Mouse (Mus musculus) ES-E14 (cell line): ENCODE results near the gene Zzef1. TPM values are rescaled to one million over a fixed set of nuclear protein-coding genes. Genes with fewer than 3 reads are reported as not detected.

Experiments
- DNase-seq: peaks from one replicate; pipeline ENCODE4 v3.0.0-alpha.2; 2013; ENCODE audit warnings: low read depth, low spot score
- H3K27ac ChIP-seq: 2 replicates; pipeline ENCODE4 v1.5.1; 2012; ENCODE audit warnings: low read depth, mild to moderate bottlenecking, low read length, moderate library complexity, mixed read lengths; ENCODE audit not compliant: poor library complexity, insufficient read depth, severe bottlenecking
- H3K36me3 ChIP-seq: 2 replicates; pipeline ENCODE4 v1.6.1; 2012; ENCODE audit warnings: mild to moderate bottlenecking, low read length, moderate library complexity, mixed read lengths; ENCODE audit not compliant: control insufficient read depth, poor library complexity, insufficient read depth, severe bottlenecking
- H3K4me1 ChIP-seq, 2 experiments: fragments of 150-350 bp in 1 of 2; sonication (generic) in 1 of 2; 2 replicates each; pipeline ENCODE4 v1.6.1; 2012; ENCODE audit warnings: low read length in 2 of 2, mild to moderate bottlenecking in 1 of 2, mixed read lengths in 1 of 2; ENCODE audit not compliant: control insufficient read depth in 2 of 2, insufficient read depth in 2 of 2, poor library complexity in 1 of 2
- H3K4me3 ChIP-seq, 2 experiments: fragments of 150-350 bp in 1 of 2; sonication (generic) in 1 of 2; 2 replicates each; pipeline ENCODE4 v1.5.1; 2012; ENCODE audit warnings: low read length in 2 of 2, low read depth in 1 of 2, mild to moderate bottlenecking in 1 of 2, mixed read lengths in 1 of 2; ENCODE audit not compliant: insufficient read depth in 1 of 2, poor library complexity in 1 of 2, severe bottlenecking in 1 of 2
- H3K9ac ChIP-seq: 2 replicates; pipeline ENCODE4 v1.6.1; 2012; ENCODE audit warnings: low read depth, mild to moderate bottlenecking, low read length, mixed read lengths; ENCODE audit not compliant: poor library complexity, insufficient read depth, severe bottlenecking
- H3K9me3 ChIP-seq: fragments of 150-350 bp; sonication (generic); 2 replicates; pipeline ENCODE4 v1.6.1; 2012; ENCODE audit warnings: low read depth, mild to moderate bottlenecking, low read length; ENCODE audit not compliant: control insufficient read depth, insufficient read depth
- CHD2 ChIP-seq: IDR thresholded peaks from 2 replicates; pipeline ENCODE4 v1.6.1; 2014; ENCODE audit warnings: mild to moderate bottlenecking, low read depth, low read length, inconsistent platforms
- HCFC1 ChIP-seq: IDR thresholded peaks from 2 replicates; pipeline ENCODE4 v1.6.1; 2012; ENCODE audit warnings: low read length, inconsistent platforms, borderline replicate concordance; ENCODE audit not compliant: insufficient read depth
- MAFK ChIP-seq: IDR thresholded peaks from 2 replicates; pipeline ENCODE4 v1.6.1; 2014; ENCODE audit warnings: mild to moderate bottlenecking, low read depth, low read length, inconsistent platforms; ENCODE audit not compliant: insufficient read depth
- ZC3H11A ChIP-seq: IDR thresholded peaks from 2 replicates; pipeline ENCODE4 v1.6.1; 2012; ENCODE audit warnings: low read depth, mild to moderate bottlenecking, inconsistent platforms, low read length, borderline replicate concordance
- ZNF384 ChIP-seq: IDR thresholded peaks from 2 replicates; pipeline ENCODE4 v1.6.1; 2012; ENCODE audit warnings: low read depth, low read length, inconsistent platforms
- in situ Hi-C, 2 experiments: fragments of 600-800 bp; cut with MboI; formaldehyde crosslinking; loops; one replicate each; pipeline ENCODE4 v1.15.1; 2025; ENCODE audit warnings: low sequenced_read_pairs in 2 of 2, inconsistent platforms in 1 of 2; ENCODE audit not compliant: unreplicated experiment in 2 of 2
- total RNA-seq: library from RNA; depleted of rRNA; stranded (reverse); fragments of 300-350 nt; gene quantifications from 2 replicates; pipeline ENCODE4 v1.2.3, GENCODE M21; 2012

Zzef1 gene
- total RNA-seq, 1 experiment = 22.3 TPM

DNA sequence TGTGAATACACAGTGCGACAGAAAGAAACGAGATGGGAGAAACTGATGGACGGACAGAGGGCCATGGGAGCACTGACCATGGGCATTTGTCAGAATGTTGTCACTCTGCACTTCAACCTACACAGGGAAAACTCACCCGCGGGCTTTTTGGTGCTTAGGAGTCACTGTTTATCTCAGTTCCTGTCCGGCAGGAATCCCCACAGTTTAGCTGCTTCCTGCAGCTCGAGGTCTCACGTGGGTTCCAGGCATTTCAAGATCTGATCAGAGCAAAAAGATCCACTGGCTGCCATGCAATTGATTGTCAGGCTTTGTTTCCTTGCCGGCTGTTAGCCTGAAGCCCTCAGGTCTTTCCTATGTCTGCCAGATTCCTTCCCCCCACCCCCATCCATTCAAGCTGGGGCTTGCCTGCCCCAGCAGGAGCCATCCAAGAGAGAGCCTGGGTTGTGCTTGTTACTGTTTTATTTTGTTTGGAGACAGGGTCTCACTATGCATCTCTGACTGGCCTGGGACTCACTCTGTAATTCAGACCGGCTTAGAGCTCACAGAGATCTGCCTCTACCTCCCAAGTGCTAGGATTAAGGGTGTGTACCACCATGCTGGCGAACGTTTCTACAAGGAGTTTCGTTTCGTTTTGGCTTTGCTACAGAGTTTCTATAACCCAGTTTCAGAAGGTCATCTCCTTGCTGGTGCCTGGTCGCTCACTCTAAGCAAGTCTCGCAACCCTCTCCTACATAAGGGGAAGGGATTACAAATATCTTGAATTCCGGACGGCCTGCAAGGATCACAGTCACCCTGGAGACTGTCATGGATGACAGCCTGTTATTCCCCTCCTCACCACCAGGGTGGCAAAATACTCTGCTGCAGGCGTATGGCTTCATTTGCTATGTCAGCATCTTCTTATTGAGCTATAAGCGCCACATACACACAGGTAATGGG lies 144.4 kb downstream of the Zzef1 start:
- Histone ChIP-seq H3K4me3 (no peak overlapping the region; a peak in 1 of 4 replicates), H3K9me3 (no peaks in the 10 kb centered on the region), H3K27ac (no peak overlapping the region; the same call in 1 of the 2 replicates), H3K9ac (peak overlapping the region; percentile 12; the same call in 1 of the 2 replicates), H3K36me3 (no peaks in the 10 kb centered on the region), H3K4me1 (no peaks in the 10 kb centered on the region; a peak in 1 of 4 replicates)
- in situ Hi-C loops = no loop called here
- TF ChIP-seq MAFK = peak; percentile 99
- no peak for TF ChIP-seq CHD2
- DNase-seq = peak; percentile 59

GRCm38 (mm10) chr11:72944996-72945793 lies 149.2 kb downstream of the Zzef1 start:
- no peak overlapping the region for H3K27ac ChIP-seq
- no peaks in the 10 kb centered on the region for H3K36me3 ChIP-seq
- peaks cover 0 to 5% of the 10 kb centered on the region in 2 experiments; a peak in 2 of 4 replicates for H3K4me1 ChIP-seq
- DNase-seq = no peak
- no peaks in the 10 kb centered on the region for H3K9me3 ChIP-seq
- in situ Hi-C loops = no loop called here
- H3K4me3 ChIP-seq = no peak overlapping the region
- no peak overlapping the region for H3K9ac ChIP-seq
- TF ChIP-seq CHD2 (no peak), HCFC1 (no peak), MAFK (no peak), ZNF384 (no peak), ZC3H11A (no peak)

- in situ Hi-C loops = no loop called here
- Histone ChIP-seq H3K4me1 (peaks cover 4 to 7% of the 10 kb centered on the region in 2 experiments; a peak in 2 of 4 replicates), H3K27ac (no peak overlapping the region), H3K9me3 (no peaks in the 10 kb centered on the region), H3K9ac (no peak overlapping the region), H3K36me3 (no peaks in the 10 kb centered on the region), H3K4me3 (no peak overlapping the region)
- no peak for TF ChIP-seq ZC3H11A
- no peak for TF ChIP-seq MAFK
- TF ChIP-seq ZNF384 = no peak
- no peak for TF ChIP-seq HCFC1
- no peak for TF ChIP-seq CHD2
- no peak for DNase-seq
These were observed 150.0 kb downstream of the Zzef1 start for GRCm38 (mm10) chr11:72945875-72946559.

DNA sequence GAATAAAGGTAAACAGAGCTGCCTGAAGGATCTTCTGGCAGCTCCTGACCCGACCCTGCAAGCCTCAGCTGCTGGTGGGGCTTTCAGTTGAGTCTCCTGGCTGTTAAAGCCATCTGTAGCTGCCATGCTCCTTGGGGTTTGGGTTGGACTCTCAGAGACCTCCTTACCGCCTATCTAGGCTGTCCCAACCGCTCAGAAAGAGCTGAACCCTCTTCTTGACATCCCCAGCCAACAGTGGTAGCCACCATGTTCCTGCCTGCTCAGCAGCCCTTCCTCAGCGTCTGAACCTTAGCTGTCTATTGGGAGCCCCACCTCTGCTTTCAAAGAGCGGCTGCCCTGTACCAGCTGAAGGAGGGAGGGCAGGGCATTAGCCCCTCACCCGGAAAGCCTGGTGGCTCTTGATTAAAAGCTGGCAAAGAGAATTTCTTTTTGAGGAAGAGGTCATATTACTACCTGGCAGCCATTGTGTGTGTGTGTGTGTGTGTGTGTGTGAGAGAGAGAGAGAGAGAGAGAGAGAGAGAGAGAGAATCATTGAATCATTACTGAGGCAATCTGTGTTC lies 150.6 kb downstream of the Zzef1 start:
- no peaks in the 10 kb centered on the region for H3K9me3 ChIP-seq
- peaks cover 6 to 9% of the 10 kb centered on the region in 2 experiments; a peak in 2 of 4 replicates for H3K4me1 ChIP-seq
- no peak for TF ChIP-seq ZNF384
- TF ChIP-seq ZC3H11A = no peak
- TF ChIP-seq HCFC1 = no peak
- no peak for TF ChIP-seq CHD2
- no peak for TF ChIP-seq MAFK
- in situ Hi-C loops = no loop called here
- no peak for DNase-seq
- H3K27ac ChIP-seq = no peak overlapping the region
- no peak overlapping the region for H3K4me3 ChIP-seq
- H3K9ac ChIP-seq = no peak overlapping the region
- H3K36me3 ChIP-seq = no peaks in the 10 kb centered on the region
